Mouse (Mus musculus): Measurements from ENCODE around the gene Msrb2. TPM values are rescaled to one million over a fixed set of nuclear protein-coding genes. Genes with fewer than 3 reads are reported as not detected.

The Msrb2 gene
- total and polyA plus RNA-seq, 2 experiments = 16.2 to 18.9 TPM

DNA sequence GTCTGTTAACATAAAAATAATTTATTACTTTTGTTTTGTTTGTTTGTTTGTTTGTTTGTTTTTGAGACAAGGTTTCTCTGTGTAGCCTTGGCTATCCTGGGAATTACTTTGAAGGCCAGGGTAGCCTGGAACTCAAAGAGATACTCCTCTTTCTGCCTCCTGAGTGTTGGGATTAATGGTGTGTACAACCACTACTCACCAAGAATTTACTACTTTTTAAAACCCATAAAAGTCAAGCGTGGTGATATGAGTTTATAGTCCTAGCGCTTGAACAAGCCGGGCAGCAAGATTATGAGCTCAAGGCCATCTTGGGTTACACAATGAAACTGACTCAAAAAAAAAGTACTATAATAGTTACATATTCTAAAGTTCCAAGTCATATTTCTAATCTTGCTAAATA lies 20.4 kb downstream of the Msrb2 start:
- no peaks in the 10 kb centered on the region for H3K27me3 ChIP-seq (ENCODE audit: control insufficient read depth, insufficient read depth, low read length)
- H3K79me2 ChIP-seq (ENCODE audit: control insufficient read depth, insufficient read depth, low read length) = no peaks in the 10 kb centered on the region
- H3K9ac ChIP-seq (ENCODE audit: low read depth, low read length) = no peak overlapping the region
- H3K36me3 ChIP-seq (ENCODE audit: control insufficient read depth, insufficient read depth, low read length) = peaks cover 3% of the 10 kb centered on the region
- 93% methylated on average over 3 of the region's 3 CpGs for WGBS
- no peak overlapping the region for H3K4me3 ChIP-seq (ENCODE audit: insufficient read depth, low read depth, low read length)
- no peak overlapping the region for H3K27ac ChIP-seq (replicated peaks; ENCODE audit: insufficient read depth, low read depth, low read length)
- H3K4me1 ChIP-seq (ENCODE audit: control insufficient read depth, insufficient read depth, low read length) = no peaks in the 10 kb centered on the region
- no peak for DNase-seq (ENCODE audit: extremely low read depth, low read depth, low spot score)
- no peak for TF ChIP-seq CTCF (IDR thresholded peaks at IDR 0.05; ENCODE audit: low read depth, low read length)
- TF ChIP-seq POLR2A (IDR thresholded peaks at IDR 0.05; ENCODE audit: extremely low read depth, insufficient read depth, low read length) = no peak

DNA sequence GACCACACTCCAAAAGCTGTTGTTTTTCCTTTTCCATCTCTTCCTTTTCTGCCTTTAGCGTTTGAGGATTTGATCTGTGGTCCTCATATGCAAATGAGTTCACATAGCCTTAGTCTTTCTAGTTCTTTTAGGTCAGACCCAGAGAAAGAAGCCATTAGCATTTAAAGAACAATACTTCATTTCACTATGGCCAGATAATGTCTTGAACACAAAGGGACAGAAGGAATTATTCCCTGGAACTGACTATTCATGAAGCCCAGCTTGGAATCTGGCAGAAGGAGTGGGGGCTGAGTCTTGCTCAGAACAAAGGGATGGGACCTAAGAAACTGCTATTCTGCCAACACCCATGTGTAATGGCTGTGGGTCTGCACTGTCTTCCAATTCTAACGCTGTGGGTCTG lies 21.6 kb downstream of the Msrb2 start:
- Histone ChIP-seq H3K27me3 (ENCODE audit: control insufficient read depth, insufficient read depth, low read length) (no peaks in the 10 kb centered on the region), H3K79me2 (ENCODE audit: control insufficient read depth, insufficient read depth, low read length) (no peaks in the 10 kb centered on the region), H3K36me3 (ENCODE audit: control insufficient read depth, insufficient read depth, low read length) (peaks cover 3% of the 10 kb centered on the region), H3K4me1 (ENCODE audit: control insufficient read depth, insufficient read depth, low read length) (no peaks in the 10 kb centered on the region), H3K27ac (replicated peaks; ENCODE audit: insufficient read depth, low read depth, low read length) (no peak overlapping the region), H3K9ac (ENCODE audit: low read depth, low read length) (no peak overlapping the region), H3K4me3 (ENCODE audit: insufficient read depth, low read depth, low read length) (no peak overlapping the region)
- 52% methylated on average over 2 of the region's 2 CpGs for WGBS
- TF ChIP-seq POLR2A (IDR thresholded peaks at IDR 0.05; ENCODE audit: extremely low read depth, insufficient read depth, low read length) = no peak
- TF ChIP-seq CTCF (IDR thresholded peaks at IDR 0.05; ENCODE audit: low read depth, low read length) = no peak
- no peak for DNase-seq (ENCODE audit: extremely low read depth, low read depth, low spot score)

DNA sequence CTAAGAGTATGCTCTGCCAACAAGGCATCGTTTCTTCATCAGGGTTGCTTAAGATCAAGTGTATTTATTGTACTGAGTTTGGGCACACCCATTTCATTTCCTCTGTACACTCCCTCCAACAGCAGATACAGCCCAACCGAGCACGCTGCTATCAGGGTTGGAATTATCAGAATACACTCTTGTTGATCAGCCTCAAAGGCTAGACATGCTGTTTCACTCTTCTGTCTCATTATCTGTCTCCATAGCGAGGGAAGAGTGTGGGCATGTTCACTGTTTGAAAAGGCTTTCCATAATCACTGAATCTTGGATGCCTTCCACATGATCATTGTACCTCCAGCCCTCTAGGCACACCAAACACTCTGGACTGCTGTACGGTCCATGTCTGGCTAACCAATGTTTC lies 34.2 kb downstream of the Msrb2 start:
- DNase-seq (ENCODE audit: extremely low read depth, low read depth, low spot score) = peak; percentile 25
- Histone ChIP-seq H3K4me1 (ENCODE audit: control insufficient read depth, insufficient read depth, low read length) (no peaks in the 10 kb centered on the region), H3K9ac (ENCODE audit: low read depth, low read length) (no peak overlapping the region), H3K36me3 (ENCODE audit: control insufficient read depth, insufficient read depth, low read length) (no peaks in the 10 kb centered on the region), H3K4me3 (ENCODE audit: insufficient read depth, low read depth, low read length) (no peak overlapping the region), H3K79me2 (ENCODE audit: control insufficient read depth, insufficient read depth, low read length) (no peaks in the 10 kb centered on the region), H3K27me3 (ENCODE audit: control insufficient read depth, insufficient read depth, low read length) (no peaks in the 10 kb centered on the region), H3K27ac (replicated peaks; ENCODE audit: insufficient read depth, low read depth, low read length) (no peak overlapping the region)
- no peak for TF ChIP-seq CTCF (IDR thresholded peaks at IDR 0.05; ENCODE audit: low read depth, low read length)
- TF ChIP-seq POLR2A (IDR thresholded peaks at IDR 0.05; ENCODE audit: extremely low read depth, insufficient read depth, low read length) = no peak
- WGBS = 52% methylated on average over 5 of the region's 5 CpGs

DNA sequence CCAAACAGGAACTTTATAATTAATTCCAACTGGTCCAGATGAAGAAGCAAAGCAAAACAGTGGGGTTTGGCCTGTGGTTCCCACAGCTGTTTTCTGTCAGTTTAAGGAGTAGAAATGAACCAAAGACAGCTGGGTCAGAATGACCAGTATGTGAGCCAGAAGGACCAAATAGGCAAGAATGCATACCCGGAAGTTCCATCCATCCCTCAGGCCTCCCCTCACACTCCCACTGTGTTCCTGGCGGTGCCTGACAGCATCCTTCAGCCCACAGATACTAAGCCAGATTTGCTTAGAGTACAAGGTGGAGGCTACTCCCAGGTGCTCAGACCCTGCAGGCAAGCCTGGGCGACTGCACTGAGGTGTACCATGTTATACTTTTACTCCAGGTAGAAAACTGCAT lies 35.3 kb downstream of the Msrb2 start:
- TF ChIP-seq CTCF (IDR thresholded peaks at IDR 0.05; ENCODE audit: low read depth, low read length) = no peak
- TF ChIP-seq POLR2A (IDR thresholded peaks at IDR 0.05; ENCODE audit: extremely low read depth, insufficient read depth, low read length) = no peak
- H3K9ac ChIP-seq (ENCODE audit: low read depth, low read length) = no peak overlapping the region
- 69% methylated on average over 3 of the region's 3 CpGs for WGBS
- H3K4me3 ChIP-seq (ENCODE audit: insufficient read depth, low read depth, low read length) = no peak overlapping the region
- H3K36me3 ChIP-seq (ENCODE audit: control insufficient read depth, insufficient read depth, low read length) = no peaks in the 10 kb centered on the region
- H3K4me1 ChIP-seq (ENCODE audit: control insufficient read depth, insufficient read depth, low read length) = no peaks in the 10 kb centered on the region
- no peak for DNase-seq (ENCODE audit: extremely low read depth, low read depth, low spot score)
- no peak overlapping the region for H3K27ac ChIP-seq (replicated peaks; ENCODE audit: insufficient read depth, low read depth, low read length)
- no peaks in the 10 kb centered on the region for H3K27me3 ChIP-seq (ENCODE audit: control insufficient read depth, insufficient read depth, low read length)
- H3K79me2 ChIP-seq (ENCODE audit: control insufficient read depth, insufficient read depth, low read length) = no peaks in the 10 kb centered on the region

DNA sequence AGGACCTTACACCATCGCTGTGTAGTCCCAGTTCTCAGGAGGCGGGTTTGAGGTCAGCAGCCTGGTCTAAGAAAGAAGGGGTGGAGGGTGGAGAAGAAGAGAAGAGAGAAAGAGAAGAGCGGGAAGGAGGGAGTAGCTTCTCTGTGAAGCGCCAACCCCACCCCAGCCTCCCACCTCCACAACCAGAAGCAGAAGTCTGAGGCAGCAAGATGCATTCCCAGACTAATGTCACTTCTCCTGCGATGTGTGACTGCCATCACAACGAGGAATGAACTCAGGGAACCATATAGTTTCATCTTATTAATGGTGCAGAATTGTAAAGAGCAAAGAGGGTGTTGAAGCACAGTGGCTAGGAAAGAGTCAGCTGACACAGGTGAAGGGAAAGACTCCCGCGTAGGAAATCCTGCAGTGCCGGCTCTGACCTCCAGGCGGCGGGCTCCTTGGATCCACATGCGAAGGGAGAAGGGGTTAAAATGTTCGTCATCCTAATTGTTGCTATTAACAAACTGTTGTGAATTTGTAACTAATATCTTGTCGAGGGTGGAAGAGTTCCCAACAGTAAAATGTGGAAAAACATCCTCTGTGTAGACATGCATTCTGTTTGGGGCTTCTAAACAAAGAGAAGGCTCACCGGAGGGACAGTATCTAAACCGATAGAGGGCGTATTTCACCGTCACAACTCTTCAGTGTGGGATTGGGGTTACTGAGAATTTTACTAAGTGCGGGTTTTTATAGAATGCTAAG lies 43.2 kb downstream of the Msrb2 start:
- no peak overlapping the region for H3K27ac ChIP-seq (replicated peaks; ENCODE audit: insufficient read depth, low read depth, low read length)
- H3K79me2 ChIP-seq (ENCODE audit: control insufficient read depth, insufficient read depth, low read length) = no peaks in the 10 kb centered on the region
- H3K9ac ChIP-seq (ENCODE audit: low read depth, low read length) = 0 out of 2 replicates have a peak overlapping the region, but pooled peaks have one; percentile 15
- H3K36me3 ChIP-seq (ENCODE audit: control insufficient read depth, insufficient read depth, low read length) = no peaks in the 10 kb centered on the region
- TF ChIP-seq CTCF (IDR thresholded peaks at IDR 0.05; ENCODE audit: low read depth, low read length) (peak; percentile 83), POLR2A (IDR thresholded peaks at IDR 0.05; ENCODE audit: extremely low read depth, insufficient read depth, low read length) (no peak)
- DNase-seq (ENCODE audit: extremely low read depth, low read depth, low spot score) = peak; percentile 44
- peaks cover 1% of the 10 kb centered on the region; the same call in 1 of the 2 replicates for H3K4me1 ChIP-seq (ENCODE audit: control insufficient read depth, insufficient read depth, low read length)
- no peak overlapping the region for H3K4me3 ChIP-seq (ENCODE audit: insufficient read depth, low read depth, low read length)
- H3K27me3 ChIP-seq (ENCODE audit: control insufficient read depth, insufficient read depth, low read length) = no peaks in the 10 kb centered on the region
- 19% methylated on average over 19 of the region's 19 CpGs for WGBS

DNA sequence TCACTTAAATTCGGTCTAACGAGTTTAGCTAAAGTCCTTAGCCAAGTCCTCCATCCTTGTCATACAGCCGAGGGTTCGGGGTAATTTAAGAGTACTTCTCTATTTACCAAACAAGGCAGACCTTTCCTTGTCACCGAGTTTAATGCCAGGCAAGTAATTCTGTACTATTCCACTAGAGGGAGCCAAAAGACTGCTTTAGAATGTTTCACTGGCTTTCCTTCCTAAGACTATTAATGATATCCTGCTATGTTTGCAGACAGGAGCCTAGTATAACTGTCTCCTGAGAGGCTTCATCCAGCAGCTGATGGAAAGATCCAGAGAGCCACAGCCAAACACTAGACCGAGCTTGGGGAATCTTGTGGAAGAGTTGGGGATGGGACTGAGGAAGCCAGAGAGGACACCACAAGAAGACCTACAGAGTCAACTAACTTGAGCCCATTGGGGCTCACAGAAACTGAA lies 43.9 kb downstream of the Msrb2 start:
- peak; percentile 76 for DNase-seq (ENCODE audit: extremely low read depth, low read depth, low spot score)
- Histone ChIP-seq H3K4me3 (ENCODE audit: insufficient read depth, low read depth, low read length) (no peak overlapping the region), H3K9ac (ENCODE audit: low read depth, low read length) (0 out of 2 replicates have a peak overlapping the region, but pooled peaks have one; percentile 15), H3K27ac (replicated peaks; ENCODE audit: insufficient read depth, low read depth, low read length) (no peak overlapping the region), H3K27me3 (ENCODE audit: control insufficient read depth, insufficient read depth, low read length) (no peaks in the 10 kb centered on the region), H3K79me2 (ENCODE audit: control insufficient read depth, insufficient read depth, low read length) (no peaks in the 10 kb centered on the region), H3K36me3 (ENCODE audit: control insufficient read depth, insufficient read depth, low read length) (no peaks in the 10 kb centered on the region), H3K4me1 (ENCODE audit: control insufficient read depth, insufficient read depth, low read length) (peaks cover 1% of the 10 kb centered on the region; the same call in 1 of the 2 replicates)
- WGBS = 3% methylated on average over 6 of the region's 6 CpGs
- TF ChIP-seq POLR2A (IDR thresholded peaks at IDR 0.05; ENCODE audit: extremely low read depth, insufficient read depth, low read length) = no peak
- peak; percentile 54 for TF ChIP-seq CTCF (IDR thresholded peaks at IDR 0.05; ENCODE audit: low read depth, low read length)
